Mouse (Mus musculus): ENCODE results near the gene Stk19.
"Not testable (repeated sequence)": the region's sequence is repeated elsewhere in the genome, so short reads cannot be mapped to it uniquely, and the experiment has no call there.

Stk19 gene

GRCm38 (mm10) chr17:34844884-34845283 is 8.1 kb upstream of the Stk19 start:
- ATAC-seq (ENCODE audit: insufficient number of reproducible peaks, low FRiP score, low TSS enrichment) = no peak

GRCm38 (mm10) chr17:34840736-34841307 is 4.1 kb upstream of the Stk19 start:
- no peak for ATAC-seq (ENCODE audit: insufficient number of reproducible peaks, low FRiP score, low TSS enrichment)

- no peak for ATAC-seq (ENCODE audit: insufficient number of reproducible peaks, low FRiP score, low TSS enrichment)
These were observed 2.0 kb upstream of the Stk19 start for GRCm38 (mm10) chr17:34838785-34839184.

GRCm38 (mm10) chr17:34837464-34838324 is 949 bp upstream of the Stk19 start:
- ATAC-seq (ENCODE audit: insufficient number of reproducible peaks, low FRiP score, low TSS enrichment) = no peak

- ATAC-seq (ENCODE audit: insufficient number of reproducible peaks, low FRiP score, low TSS enrichment) = peak; percentile 59; the same call in 1 of the 2 replicates
These were observed 440 bp downstream of the Stk19 start for GRCm38 (mm10) chr17:34836155-34836855.

GRCm38 (mm10) chr17:34830776-34831175 is 6.0 kb downstream of the Stk19 start:
- ATAC-seq (ENCODE audit: insufficient number of reproducible peaks, low FRiP score, low TSS enrichment) = not testable (repeated sequence)

GRCm38 (mm10) chr17:34814818-34815370 is 21.9 kb downstream of the Stk19 start:
- ATAC-seq (ENCODE audit: insufficient number of reproducible peaks, low FRiP score, low TSS enrichment) = no peak

GRCm38 (mm10) chr17:34813747-34814146 is 23.0 kb downstream of the Stk19 start:
- not testable (repeated sequence) for ATAC-seq (ENCODE audit: insufficient number of reproducible peaks, low FRiP score, low TSS enrichment)

- no peak for ATAC-seq (ENCODE audit: insufficient number of reproducible peaks, low FRiP score, low TSS enrichment)
These were observed 25.5 kb downstream of the Stk19 start for GRCm38 (mm10) chr17:34811275-34811674.

- not testable (repeated sequence) for ATAC-seq (ENCODE audit: insufficient number of reproducible peaks, low FRiP score, low TSS enrichment)
These were observed 25.9 kb downstream of the Stk19 start for GRCm38 (mm10) chr17:34810811-34811210.

- not testable (repeated sequence) for ATAC-seq (ENCODE audit: insufficient number of reproducible peaks, low FRiP score, low TSS enrichment)
These were observed 26.3 kb downstream of the Stk19 start for GRCm38 (mm10) chr17:34810411-34810810.

GRCm38 (mm10) chr17:34808599-34809205 is 28.0 kb downstream of the Stk19 start:
- no peak for ATAC-seq (ENCODE audit: insufficient number of reproducible peaks, low FRiP score, low TSS enrichment)

GRCm38 (mm10) chr17:34807176-34807575 is 29.6 kb downstream of the Stk19 start:
- no peak for ATAC-seq (ENCODE audit: insufficient number of reproducible peaks, low FRiP score, low TSS enrichment)

GRCm38 (mm10) chr17:34804871-34805562 is 31.7 kb downstream of the Stk19 start:
- no peak for ATAC-seq (ENCODE audit: insufficient number of reproducible peaks, low FRiP score, low TSS enrichment)

- not testable (repeated sequence) for ATAC-seq (ENCODE audit: insufficient number of reproducible peaks, low FRiP score, low TSS enrichment)
These were observed 32.4 kb downstream of the Stk19 start, which contains the start of gene Cyp21a1 for GRCm38 (mm10) chr17:34804301-34804700. Gene Cyp21a1 (minus strand): TSS chr17:34804561.

GRCm38 (mm10) chr17:34803367-34803766 is 33.4 kb downstream of the Stk19 start:
- ATAC-seq (ENCODE audit: insufficient number of reproducible peaks, low FRiP score, low TSS enrichment) = not testable (repeated sequence)

GRCm38 (mm10) chr17:34802756-34803155 is 34.0 kb downstream of the Stk19 start:
- not testable (repeated sequence) for ATAC-seq (ENCODE audit: insufficient number of reproducible peaks, low FRiP score, low TSS enrichment)

GRCm38 (mm10) chr17:34800781-34801305 is 35.9 kb downstream of the Stk19 start:
- not testable (repeated sequence) for ATAC-seq (ENCODE audit: insufficient number of reproducible peaks, low FRiP score, low TSS enrichment)

- ATAC-seq (ENCODE audit: insufficient number of reproducible peaks, low FRiP score, low TSS enrichment) = no peak
These were observed 37.2 kb downstream of the Stk19 start for GRCm38 (mm10) chr17:34799531-34799925.
